24 mouse cellular contexts compared by ENCODE assay signal in genomic region chr4:149059713-149060112, GRCm38 (mm10). TPM values are rescaled to one million over a fixed set of nuclear protein-coding genes. Genes with fewer than 3 reads are reported as not detected.
A peak's percentile ranks its signal among the peaks of the same experiment; 100 is the strongest.
DNase-seq lines count a peak whose midpoint lies in the region; ATAC-seq and TF ChIP-seq lines count a peak whose summit lies in the region.
"Had no signal": no experiment of that assay in that cellular context is flagged by ENCODE, and none has a peak within 500 bp of the region (broad histone marks: within the 10 kb centered on the region; RNA-seq: fewer than 3 reads in every experiment).

No protein-coding gene starts in this region.

- intact Hi-C loops in gastrocnemius, postnatal 36 days (cut with DNase I) = no loop called here

- H3K9me3 ChIP-seq in heart, embryonic 16.5 days (replicated peaks; ENCODE audit: control insufficient read depth, low read length) = no peaks in the 10 kb centered on the region
- H3K9me3 ChIP-seq in liver, postnatal 0 days (ENCODE audit: low read length) = no peaks in the 10 kb centered on the region
- H3K9me3 ChIP-seq: forebrain, embryonic 10.5 days; forebrain, embryonic 13.5 days; G1E; heart, embryonic 12.5 days; hindbrain, embryonic 10.5 days; hindbrain, embryonic 13.5 days had no signal

- no peak overlapping the region for H3K4me2 ChIP-seq in heart, embryonic 16.5 days (ENCODE audit: low read depth, low read length)
- no peak overlapping the region for H3K4me2 ChIP-seq in liver, postnatal 0 days (ENCODE audit: low read depth, low read length)
- H3K4me2 ChIP-seq: forebrain, embryonic 13.5 days; hindbrain, embryonic 13.5 days had no signal

- no peak for TF ChIP-seq EP300 in liver, postnatal 0 days (IDR thresholded peaks at IDR 0.05; ENCODE audit: low read depth)

- H3K4me1 ChIP-seq in heart, embryonic 16.5 days (ENCODE audit: control insufficient read depth, insufficient read depth, low read length) = peaks cover 42% of the 10 kb centered on the region
- peaks cover 3% of the 10 kb centered on the region for H3K4me1 ChIP-seq in liver, postnatal 0 days (ENCODE audit: insufficient read depth)

- no peak overlapping the region for H3K4me3 ChIP-seq in heart, embryonic 16.5 days (ENCODE audit: low read length)
- no peak overlapping the region for H3K4me3 ChIP-seq in liver, postnatal 0 days (ENCODE audit: low read depth, low read length)
- H3K4me3 ChIP-seq: forebrain, embryonic 10.5 days; forebrain, embryonic 13.5 days; heart, embryonic 12.5 days; hindbrain, embryonic 10.5 days; hindbrain, embryonic 13.5 days had no signal

- peak; percentile 23 for DNase-seq in gastrocnemius, adult 18-20 months (ENCODE audit: low spot score)
- no peak for DNase-seq in gastrocnemius, postnatal 36 days
- DNase-seq in heart, postnatal 4 days = no peak
- DNase-seq in liver, postnatal 0 days = no peak
- no peak for DNase-seq in liver
- DNase-seq: adrenal gland, postnatal 10 days; adrenal gland, postnatal 36 days; B cell, adult 2 months; cerebellum, adult 18-20 months; cerebellum, adult 9-10 months; cerebellum, postnatal 14 days; heart, adult 18-20 months had no signal

- H3K27me3 ChIP-seq in heart, embryonic 16.5 days (ENCODE audit: control insufficient read depth, insufficient read depth, low read length) = no peaks in the 10 kb centered on the region
- H3K27me3 ChIP-seq in liver, postnatal 0 days (ENCODE audit: insufficient read depth, low read length) = no peaks in the 10 kb centered on the region
- H3K27me3 ChIP-seq: CH12.LX; heart, embryonic 12.5 days; Patski had no signal

- no peak for TF ChIP-seq CTCF in liver, postnatal 0 days (IDR thresholded peaks at IDR 0.05; ENCODE audit: low read depth)

- 0 out of 2 replicates have a peak overlapping the region, but pooled peaks have one; percentile 14 for H3K9ac ChIP-seq in heart, embryonic 16.5 days (ENCODE audit: low read length)
- no peak overlapping the region for H3K9ac ChIP-seq in liver, postnatal 0 days (replicated peaks)

- no peak overlapping the region for H3K27ac ChIP-seq in heart, embryonic 16.5 days (ENCODE audit: low read length)
- no peak overlapping the region for H3K27ac ChIP-seq in liver, postnatal 0 days (ENCODE audit: low read depth)
- H3K27ac ChIP-seq: forebrain, embryonic 13.5 days had no signal

- no peaks in the 10 kb centered on the region for H3K36me3 ChIP-seq in heart, embryonic 16.5 days (ENCODE audit: control insufficient read depth, insufficient read depth)
- no peaks in the 10 kb centered on the region for H3K36me3 ChIP-seq in liver, postnatal 0 days (replicated peaks; ENCODE audit: insufficient read depth, low read length)
- H3K36me3 ChIP-seq: heart, embryonic 12.5 days; hindbrain, embryonic 10.5 days; hindbrain, embryonic 13.5 days had no signal

- WGBS in heart, embryonic 16.5 days = 82% methylated on average over 9 of the region's 9 CpGs
- 83% methylated on average over 9 of the region's 9 CpGs for WGBS in liver, postnatal 0 days (ENCODE audit: insufficient replicate concordance)

- ATAC-seq in heart, embryonic 16.5 days (replicated peaks; ENCODE audit: extremely low read depth, insufficient read depth, low FRiP score) = no peak
- ATAC-seq in liver, postnatal 0 days = peak; percentile 75
- ATAC-seq: forebrain, embryonic 13.5 days; forebrain, embryonic 16.5 days; hindbrain, embryonic 16.5 days; intestine, embryonic 16.5 days; Patski had no signal

RNA-seq across cellular contexts. Expression of gene Pex14, which starts 40.0 kb away (rescaled TPM):
- 10 to 100 TPM; 22.8 to 24.0 TPM for total RNA-seq in gastrocnemius, adult 18-20 months (2021)
- 10 to 100 TPM; 18.6 to 20.2 TPM for total RNA-seq in gastrocnemius, postnatal 36 days (2021)
- 44.1 and 44.6 TPM in 2 replicates for polyA plus RNA-seq in heart, embryonic 16.5 days (2015; fragmentation: Nextera tagmentation; extraction: Ambion mirVana)
- 10 to 100 TPM; 26.5 to 30.2 TPM for total RNA-seq in heart, postnatal 4 days (2021)
- polyA plus RNA-seq in liver, postnatal 0 days (2015; fragmentation: Nextera tagmentation; extraction: Ambion mirVana) = 47.5 and 53.6 TPM in 2 replicates

RNA-seq across cellular contexts. Expression of gene Dffa, which starts 44.2 kb away (rescaled TPM):
- total RNA-seq in gastrocnemius, adult 18-20 months (2021) = 10 to 100 TPM; 72.7 to 76.3 TPM
- total RNA-seq in gastrocnemius, postnatal 36 days (2021) = 10 to 100 TPM; 57.5 to 65.1 TPM
- polyA plus RNA-seq in heart, embryonic 16.5 days (2015; fragmentation: Nextera tagmentation; extraction: Ambion mirVana) = 29.3 and 33.8 TPM in 2 replicates
- total RNA-seq in heart, postnatal 4 days (2021) = 10 to 100 TPM; 30.5 to 33.9 TPM
- 12.5 and 13.4 TPM in 2 replicates for polyA plus RNA-seq in liver, postnatal 0 days (2015; fragmentation: Nextera tagmentation; extraction: Ambion mirVana)
